ENCODE assay signal across 13 mouse cellular contexts in the genomic region with DNA sequence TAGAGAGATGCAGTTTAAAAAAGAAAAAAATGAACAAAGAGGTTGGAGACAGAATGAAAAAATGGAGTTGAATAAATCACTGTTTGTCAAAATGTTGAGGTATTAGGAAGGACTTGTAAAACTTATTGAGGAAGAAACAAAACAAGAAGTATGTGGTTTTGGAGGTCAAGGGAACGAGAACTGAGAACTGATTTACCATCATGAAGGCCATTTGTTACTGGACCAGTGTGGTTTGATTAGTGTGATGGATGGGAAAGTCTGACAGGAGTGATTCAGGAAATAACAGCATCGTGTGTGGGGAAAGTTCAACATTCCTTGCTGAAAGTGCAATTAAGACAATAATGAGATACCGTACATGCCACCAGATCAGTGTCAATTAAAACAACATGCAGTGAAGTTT.
"Had no signal": no experiment of that assay in that cellular context is flagged by ENCODE, and none has a peak within 500 bp of the region (broad histone marks: within the 10 kb centered on the region; RNA-seq: fewer than 3 reads in every experiment).

No protein-coding gene starts in this region.

- H3K4me2 ChIP-seq: limb, embryonic 12.5 days; midbrain, embryonic 13.5 days; neural tube, embryonic 12.5 days had no signal

- ATAC-seq: lung, postnatal 0 days; midbrain, embryonic 13.5 days had no signal

- H3K36me3 ChIP-seq: limb, embryonic 12.5 days; midbrain, embryonic 13.5 days; neural tube, embryonic 12.5 days had no signal

- H3K9me3 ChIP-seq: limb, embryonic 12.5 days; midbrain, embryonic 13.5 days; neural tube, embryonic 12.5 days had no signal

- H3K4me3 ChIP-seq: layer of hippocampus, adult 2 months; limb, embryonic 12.5 days; midbrain, embryonic 13.5 days; neural tube, embryonic 12.5 days had no signal

- H3K27ac ChIP-seq: layer of hippocampus, adult 2 months; limb, embryonic 12.5 days; liver, embryonic 14.5 days; macrophage; midbrain, embryonic 13.5 days; neural tube, embryonic 12.5 days had no signal

- DNase-seq: kidney, adult 18-20 months; kidney, postnatal 4 days; liver; lung, adult 2 months; right cerebral cortex, postnatal 25 days; thymus, postnatal 36 days had no signal

- H3K27me3 ChIP-seq: limb, embryonic 12.5 days; midbrain, embryonic 13.5 days; neural tube, embryonic 12.5 days had no signal

- H3K4me1 ChIP-seq: limb, embryonic 12.5 days; midbrain, embryonic 13.5 days; neural tube, embryonic 12.5 days had no signal

- H3K9ac ChIP-seq: limb, embryonic 12.5 days; liver, embryonic 14.5 days; midbrain, embryonic 13.5 days; neural tube, embryonic 12.5 days had no signal
